Comparison of ENCODE assay signal across 10 mouse cellular contexts in the genomic region with DNA sequence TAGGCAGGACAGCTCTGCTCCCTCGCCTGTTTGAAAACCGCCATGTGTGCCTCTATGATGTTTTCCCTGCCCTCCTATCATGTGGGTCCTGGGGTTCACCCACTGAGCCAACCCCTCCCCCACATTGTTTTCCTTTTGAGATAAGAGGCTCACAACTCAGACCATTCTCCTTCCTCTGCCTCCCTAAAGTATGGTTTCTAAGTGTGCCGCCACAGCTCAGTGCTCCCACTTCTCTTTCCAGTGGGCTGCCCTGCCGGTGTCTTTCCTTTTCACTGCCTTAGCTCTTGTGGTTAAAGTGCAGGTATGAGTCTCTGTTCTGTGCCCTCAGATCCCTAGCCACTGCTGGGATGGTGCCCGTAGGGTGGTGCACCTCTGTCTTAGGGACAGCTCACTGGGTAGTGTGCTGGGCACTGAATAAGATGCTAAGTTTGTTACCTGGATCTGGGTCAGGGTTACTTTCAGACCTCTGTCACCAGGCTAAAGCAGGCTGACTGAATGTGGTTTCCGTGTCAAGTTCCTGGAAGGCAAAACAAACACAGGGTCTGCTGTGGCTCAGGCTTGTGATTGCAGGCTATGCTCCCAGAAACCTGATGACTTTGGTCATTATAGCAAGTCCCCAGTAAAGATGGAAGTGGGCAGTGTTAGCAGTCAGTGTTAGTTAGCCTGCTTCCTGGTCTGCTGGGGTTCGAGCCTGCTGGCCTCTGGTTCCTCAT. TPM values are rescaled to one million over a fixed set of nuclear protein-coding genes. Genes with fewer than 3 reads are reported as not detected.
A peak's percentile ranks its signal among the peaks of the same experiment; 100 is the strongest.
DNase-seq lines count a peak whose midpoint lies in the region; ATAC-seq and TF ChIP-seq lines count a peak whose summit lies in the region.
"Had no signal": no experiment of that assay in that cellular context is flagged by ENCODE, and none has a peak within 500 bp of the region (broad histone marks: within the 10 kb centered on the region; RNA-seq: fewer than 3 reads in every experiment).

No protein-coding gene starts in this region.

- peaks cover 49% of the 10 kb centered on the region for H3K79me2 ChIP-seq in MEL (ENCODE audit: control insufficient read depth, insufficient read depth, low read length, poor library complexity)

- no peak for TF ChIP-seq RAD21 in MEL (IDR thresholded peaks at IDR 0.05; ENCODE audit: low read depth, low read length)

- H3K9ac ChIP-seq in MEL (ENCODE audit: control insufficient read depth, low read depth, low read length, poor library complexity, severe bottlenecking): peak overlapping the region; percentile 20
- 0 out of 2 replicates have a peak overlapping the region, but pooled peaks have one; percentile 27 for H3K9ac ChIP-seq in liver, embryonic 12.5 days
- H3K9ac ChIP-seq: embryonic facial prominence, embryonic 15.5 days had no signal

- TF ChIP-seq POLR2A in MEL (IDR thresholded peaks at IDR 0.05; ENCODE audit: control insufficient read depth in 1 of 2, insufficient read depth in 1 of 2, low read depth in 1 of 2, low read length in 2 of 2, poor library complexity in 1 of 2): no peak

- H3K36me3 ChIP-seq in MEL (ENCODE audit: control insufficient read depth in 1 of 2, insufficient read depth in 2 of 2, low read length in 2 of 2): peaks cover 3 to 44% of the 10 kb centered on the region in 2 experiments; a peak in 3 of 4 replicates
- H3K36me3 ChIP-seq in liver, embryonic 12.5 days: peaks cover 46% of the 10 kb centered on the region

- H3K4me3 ChIP-seq in MEL (ENCODE audit: control insufficient read depth in 1 of 2, insufficient read depth in 1 of 2, low read depth in 2 of 2, low read length in 2 of 2): 0 out of 4 replicates have a peak overlapping the region, but pooled peaks of 1 of the 2 experiments have one; percentile 8
- no peak overlapping the region for H3K4me3 ChIP-seq in liver, embryonic 12.5 days
- H3K4me3 ChIP-seq: embryonic facial prominence, embryonic 15.5 days had no signal

- TF ChIP-seq CTCF in MEL (IDR thresholded peaks at IDR 0.05 in 2 of 3, conservative IDR thresholded peaks at IDR 0.05 in 1 of 3; ENCODE audit: control insufficient read depth in 1 of 3, insufficient read depth in 1 of 3, low read depth in 2 of 3, low read length in 3 of 3, poor library complexity in 1 of 3, severe bottlenecking in 1 of 3): no peak

- H3K4me2 ChIP-seq in liver, embryonic 12.5 days: peak overlapping the region; percentile 55
- H3K4me2 ChIP-seq: embryonic facial prominence, embryonic 15.5 days had no signal

- peak in 1 of 2 experiments; percentile 55; a peak in 3 of 4 replicates for TF ChIP-seq EP300 in MEL (IDR thresholded peaks at IDR 0.05; ENCODE audit: low read depth in 1 of 2, low read length in 2 of 2)

- 18% methylated on average over 7 of the region's 7 CpGs for WGBS in liver, embryonic 12.5 days (ENCODE audit: insufficient replicate concordance)

- H3K9me3 ChIP-seq in MEL (replicated peaks; ENCODE audit: insufficient read depth, low read length): no peaks in the 10 kb centered on the region
- H3K9me3 ChIP-seq in liver, embryonic 12.5 days (replicated peaks): no peaks in the 10 kb centered on the region
- H3K9me3 ChIP-seq: embryonic facial prominence, embryonic 15.5 days had no signal

- peak; percentile 28 for DNase-seq in kidney, adult 11 months
- no peak for DNase-seq in kidney, postnatal 25 days
- DNase-seq in 416B (ENCODE audit: low read depth) (peak; percentile 59), MEL (ENCODE audit: low read depth, low spot score) (peak; percentile 52)
- DNase-seq in adrenal gland, postnatal 10 days: no peak
- no peak for DNase-seq in cerebellum, postnatal 4 days (ENCODE audit: low spot score in 2 of 2)
- DNase-seq in ovary, adult 18-20 months (ENCODE audit: low spot score): no peak
- DNase-seq: gastrocnemius, postnatal 14 days had no signal

- H3K27me3 ChIP-seq in MEL (ENCODE audit: control insufficient read depth in 1 of 2, insufficient read depth in 2 of 2, low read length in 2 of 2): no peaks in the 10 kb centered on the region
- no peaks in the 10 kb centered on the region for H3K27me3 ChIP-seq in liver, embryonic 12.5 days (replicated peaks)
- H3K27me3 ChIP-seq: embryonic facial prominence, embryonic 15.5 days had no signal

- H3K27ac ChIP-seq in MEL (ENCODE audit: control insufficient read depth, low read depth, low read length): peak overlapping the region; percentile 69
- peak overlapping the region; percentile 49 for H3K27ac ChIP-seq in liver, embryonic 12.5 days
- H3K27ac ChIP-seq: embryonic facial prominence, embryonic 15.5 days had no signal

- ATAC-seq in liver, embryonic 12.5 days: peak; percentile 65

- peaks cover 16 to 59% of the 10 kb centered on the region in 2 experiments for H3K4me1 ChIP-seq in MEL (ENCODE audit: control insufficient read depth in 1 of 2, insufficient read depth in 2 of 2, low read length in 2 of 2)
- peaks cover 65% of the 10 kb centered on the region for H3K4me1 ChIP-seq in liver, embryonic 12.5 days

TF ChIP-seq in MEL, 35 proteins besides CTCF, POLR2A, EP300 and RAD21:
- 0 out of 2 replicates have a peak, but pooled peaks have one; percentile 11 for TF ChIP-seq RCOR1 (IDR thresholded peaks at IDR 0.05; ENCODE audit: low read depth, low read length)
- no peak; the same call in 1 of the 2 replicates for TF ChIP-seq TAL1 (IDR thresholded peaks at IDR 0.05; ENCODE audit: low read length)
- TF ChIP-seq POLR2AphosphoS5 (IDR thresholded peaks at IDR 0.05; ENCODE audit: borderline replicate concordance, low read depth, low read length): no peak
- peak; percentile 58; the same call in 1 of the 2 replicates for TF ChIP-seq SIN3A (IDR thresholded peaks at IDR 0.05; ENCODE audit: low read length)
- peak; percentile 41; the same call in 1 of the 2 replicates for TF ChIP-seq MXI1 (IDR thresholded peaks at IDR 0.05; ENCODE audit: low read depth, low read length)
- TF ChIP-seq BHLHE40 (IDR thresholded peaks at IDR 0.05; ENCODE audit: borderline replicate concordance, low read depth, low read length): no peak
- TF ChIP-seq MAFK (IDR thresholded peaks at IDR 0.05; ENCODE audit: borderline replicate concordance, low read depth, low read length): no peak
- TF ChIP-seq GABPA (IDR thresholded peaks at IDR 0.05; ENCODE audit: low read depth, low read length): no peak
- no peak for TF ChIP-seq ZNF384 (IDR thresholded peaks at IDR 0.05; ENCODE audit: low read depth, low read length)
- peak; percentile 65 for TF ChIP-seq GATA1 (IDR thresholded peaks at IDR 0.05; ENCODE audit: low read depth, low read length)
- no peak for TF ChIP-seq SMC3 (IDR thresholded peaks at IDR 0.05; ENCODE audit: low read depth, low read length)
- TF ChIP-seq MAZ (IDR thresholded peaks at IDR 0.05; ENCODE audit: low read depth, low read length): 0 out of 2 replicates have a peak, but pooled peaks have one; percentile 12
- TF ChIP-seq MYB (IDR thresholded peaks at IDR 0.05; ENCODE audit: low read depth, low read length): no peak
- TF ChIP-seq POLR2AphosphoS2 (IDR thresholded peaks at IDR 0.05; ENCODE audit: low read length): no peak
- no peak for TF ChIP-seq NELFE (IDR thresholded peaks at IDR 0.05; ENCODE audit: low read depth, low read length)
- no peak for TF ChIP-seq ELF1 (IDR thresholded peaks at IDR 0.05; ENCODE audit: low read depth, low read length)
- TF ChIP-seq ETS1 (IDR thresholded peaks at IDR 0.05; ENCODE audit: low read depth, low read length): peak; percentile 55; the same call in 1 of the 2 replicates

RNA-seq across cellular contexts. Expression of a gene that starts 12.8 kb away (rescaled TPM):
- total RNA-seq in MEL (2012; rRNA removed): 102 and 106 TPM in 2 replicates
- polyA plus RNA-seq in MEL (2012; ENCODE audit: insufficient read depth in 1 of 2, insufficient read length in 2 of 2, low read depth in 1 of 2, low replicate concordance in 2 of 2, missing spikeins in 1 of 2): 100 to 1,000 TPM in 1 of 2 experiments, 10 to 100 TPM in 1; 56.8 to 153 TPM
- 42.9 and 43.3 TPM in 2 replicates for polyA plus RNA-seq in liver, embryonic 12.5 days (2016; fragmentation: Nextera tagmentation; extraction: Ambion mirVana)
- total RNA-seq in adrenal gland, postnatal 10 days (2021): 100 to 1,000 TPM; 882 to 922 TPM

RNA-seq across cellular contexts. Expression of a gene that starts 56.5 kb away (rescaled TPM):
- total RNA-seq in MEL (2012; rRNA removed): 4.9 and 11.2 TPM in 2 replicates
- polyA plus RNA-seq in MEL (2012; ENCODE audit: insufficient read depth in 1 of 2, insufficient read length in 2 of 2, low read depth in 1 of 2, low replicate concordance in 2 of 2, missing spikeins in 1 of 2): 10 to 100 TPM in 1 of 2 experiments, not detected in 1; 10.6 TPM
- polyA plus RNA-seq in liver, embryonic 12.5 days (2016; fragmentation: Nextera tagmentation; extraction: Ambion mirVana): 3.5 and 3.9 TPM in 2 replicates
- 10 to 100 TPM; 20.1 to 21.0 TPM for total RNA-seq in adrenal gland, postnatal 10 days (2021)

Comparison
In these comparisons a context has a peak if more than half of its experiments do, and no peak if none do; other contexts are left out.
1. DNase-seq: peak in kidney, adult 11 months (single experiment), 416B (single experiment) and MEL (single experiment); none in kidney, postnatal 25 days (0 of 2), adrenal gland, postnatal 10 days (single experiment), cerebellum, postnatal 4 days (0 of 2) and ovary, adult 18-20 months (single experiment).